Mouse (Mus musculus) embryonic facial prominence, embryonic 10.5 days (tissue): ENCODE measurements around the gene Sdc4. TPM values are rescaled to one million over a fixed set of nuclear protein-coding genes. Genes with fewer than 3 reads are reported as not detected.

Source experiments
- DNase-seq: peaks from one replicate; pipeline ENCODE4 v3.0.0-alpha.2; 2017; ENCODE audit warnings: low spot score
- H3K27ac ChIP-seq: fragments of 300-500 bp; sonication (generic); replicated peaks from 2 replicates; pipeline ENCODE4 v1.5.1; 2016; ENCODE audit warnings: mild to moderate bottlenecking
- H3K27me3 ChIP-seq: fragments of 300-500 bp; sonication (generic); replicated peaks from 2 replicates; pipeline ENCODE4 v1.6.1; 2016; ENCODE audit warnings: low read depth, mild to moderate bottlenecking; ENCODE audit not compliant: poor library complexity, severe bottlenecking
- H3K36me3 ChIP-seq: fragments of 300-500 bp; sonication (generic); replicated peaks from 2 replicates; pipeline ENCODE4 v1.6.1; 2016; ENCODE audit warnings: mild to moderate bottlenecking, moderate library complexity
- H3K4me1 ChIP-seq: fragments of 300-500 bp; sonication (generic); 2 replicates; pipeline ENCODE4 v1.6.1; 2016
- H3K4me3 ChIP-seq: fragments of 300-500 bp; sonication (generic); 2 replicates; pipeline ENCODE4 v1.5.1; 2016; ENCODE audit warnings: mild to moderate bottlenecking, moderate library complexity
- H3K9me3 ChIP-seq: fragments of 300-500 bp; sonication (generic); 2 replicates; pipeline ENCODE4 v1.6.1; 2016; ENCODE audit warnings: mild to moderate bottlenecking
- WGBS: fragments of 180-500 bp; shearing (Covaris S2); methylation state at CpG from one replicate; pipeline ENCODE4 v1.1.7; 2016; 5-methylcytosine and 5-hydroxymethylcytosine counted together
- polyA plus RNA-seq: library from polyadenylated mRNA; unstranded; fragments of >200 nt; fragmentation: Nextera tagmentation; extraction: Ambion mirVana; gene quantifications from 2 replicates; pipeline ENCODE4 v1.2.1, GENCODE M21; 2016

The Sdc4 gene
- polyA plus RNA-seq, 1 experiment from 2014 or later = 26.0 TPM

- WGBS = 34% methylated on average over 5 of the region's 5 CpGs
These were observed 8.2 kb downstream of the Sdc4 start for GRCm38 (mm10) chr2:164435216-164436090.

GRCm38 (mm10) chr2:164434681-164435080, 9.0 kb downstream of the Sdc4 start:
- Histone ChIP-seq H3K4me1 (peaks cover 85% of the 10 kb centered on the region), H3K27ac (0 out of 2 replicates have a peak overlapping the region, but pooled peaks have one; percentile 57), H3K36me3 (no peaks in the 10 kb centered on the region), H3K9me3 (no peaks in the 10 kb centered on the region), H3K27me3 (peaks cover 32% of the 10 kb centered on the region), H3K4me3 (no peak overlapping the region)
- 84% methylated on average over 3 of the region's 3 CpGs for WGBS
- no peak for DNase-seq

More at GRCm38 (mm10) chr2:164435216-164436090, 8.2 kb downstream of the Sdc4 start:
- H3K9me3 ChIP-seq = no peaks in the 10 kb centered on the region
- peaks cover 28% of the 10 kb centered on the region for H3K27me3 ChIP-seq
- no peak for DNase-seq
- H3K4me3 ChIP-seq = 0 out of 2 replicates have a peak overlapping the region, but pooled peaks have one; percentile 29
- H3K27ac ChIP-seq = peak overlapping the region; percentile 73
- peaks cover 85% of the 10 kb centered on the region for H3K4me1 ChIP-seq
- no peaks in the 10 kb centered on the region for H3K36me3 ChIP-seq

DNA sequence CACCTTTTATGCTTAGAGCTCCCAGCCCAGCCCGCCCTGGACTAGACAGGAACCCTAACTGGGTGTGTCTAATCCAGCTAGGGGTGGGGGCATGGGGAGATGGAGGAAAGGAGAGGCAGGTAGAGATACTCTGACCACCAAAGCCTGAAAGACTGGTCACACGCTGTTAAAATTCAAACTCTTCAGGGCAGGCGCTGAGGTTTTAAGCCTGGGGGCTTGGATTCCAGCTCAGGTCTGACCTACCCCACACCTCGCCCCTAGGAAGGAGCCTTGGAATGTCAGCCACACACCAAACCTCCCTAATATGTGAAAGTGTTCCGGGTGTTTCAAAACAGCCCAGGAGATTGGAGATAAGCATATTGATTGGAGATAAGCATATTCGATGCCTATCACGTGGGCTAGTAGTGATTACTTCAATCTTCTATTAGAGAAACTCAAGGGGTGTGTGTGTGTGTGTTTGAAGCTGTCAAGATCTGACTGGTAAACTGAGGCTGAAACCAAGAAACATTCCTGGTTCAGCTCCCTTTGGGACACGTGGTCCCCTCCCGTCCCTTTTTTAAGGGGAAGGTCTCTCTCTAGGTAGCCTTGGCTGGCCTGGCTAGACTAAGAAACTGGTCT, 10.3 kb downstream of the Sdc4 start:
- no peak for DNase-seq
- Histone ChIP-seq H3K36me3 (peaks cover 7% of the 10 kb centered on the region), H3K27me3 (peaks cover 44% of the 10 kb centered on the region), H3K4me3 (no peak overlapping the region), H3K4me1 (peaks cover 93% of the 10 kb centered on the region), H3K27ac (peak overlapping the region; percentile 78), H3K9me3 (no peaks in the 10 kb centered on the region)
- 71% methylated on average over 9 of the region's 9 CpGs for WGBS

DNA sequence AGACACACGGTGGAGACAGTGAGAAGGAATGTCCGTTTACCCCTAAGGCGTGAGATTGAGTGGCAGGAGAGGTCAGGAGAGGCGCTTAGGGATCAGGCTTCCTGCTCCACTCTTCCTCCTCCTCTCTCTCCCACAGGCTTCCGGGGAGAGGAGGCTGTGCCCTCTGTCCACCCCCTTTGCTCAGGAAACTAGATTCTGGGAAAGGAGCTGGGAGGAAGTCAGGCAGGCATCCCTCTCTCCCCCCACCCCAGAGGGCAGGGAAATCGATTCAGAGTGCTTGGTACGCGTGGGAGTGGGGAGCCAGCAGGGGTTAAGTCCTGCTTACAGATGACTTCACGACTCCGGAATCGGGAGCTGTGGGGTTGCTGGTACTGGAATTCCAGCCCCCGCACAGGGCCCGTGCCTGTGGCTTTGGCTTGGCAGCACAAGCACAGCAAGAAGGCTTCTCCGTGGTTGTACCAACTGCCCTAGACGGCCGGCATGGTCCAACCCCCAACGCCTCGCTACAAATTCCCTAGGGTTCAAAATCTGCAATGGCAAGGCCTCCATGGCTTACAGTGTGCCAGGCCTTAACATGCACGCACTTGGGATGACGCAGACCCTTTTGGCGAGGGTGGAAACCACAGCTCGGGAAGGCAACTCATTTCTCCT, 11.0 kb downstream of the Sdc4 start:
- peaks cover 88% of the 10 kb centered on the region for H3K4me1 ChIP-seq
- WGBS = 28% methylated on average over 22 of the region's 22 CpGs
- H3K9me3 ChIP-seq = no peaks in the 10 kb centered on the region
- DNase-seq = peak; percentile 45
- H3K27ac ChIP-seq = peak overlapping the region; percentile 78
- 0 out of 2 replicates have a peak overlapping the region, but pooled peaks have one; percentile 15 for H3K4me3 ChIP-seq
- H3K36me3 ChIP-seq = peaks cover 14% of the 10 kb centered on the region
- H3K27me3 ChIP-seq = peaks cover 51% of the 10 kb centered on the region

- peaks cover 14% of the 10 kb centered on the region for H3K36me3 ChIP-seq
- peak overlapping the region; percentile 78 for H3K27ac ChIP-seq
- 62% methylated on average over 9 of the region's 9 CpGs for WGBS
- H3K9me3 ChIP-seq = no peaks in the 10 kb centered on the region
- H3K27me3 ChIP-seq = peaks cover 54% of the 10 kb centered on the region
- 0 out of 2 replicates have a peak overlapping the region, but pooled peaks have one; percentile 15 for H3K4me3 ChIP-seq
- no peak for DNase-seq
- H3K4me1 ChIP-seq = peaks cover 81% of the 10 kb centered on the region
These were observed 11.8 kb downstream of the Sdc4 start for GRCm38 (mm10) chr2:164431676-164432465.

GRCm38 (mm10) chr2:164430697-164431096, 13.0 kb downstream of the Sdc4 start:
- Histone ChIP-seq H3K4me3 (no peak overlapping the region), H3K4me1 (peaks cover 76% of the 10 kb centered on the region), H3K9me3 (no peaks in the 10 kb centered on the region), H3K36me3 (peaks cover 19% of the 10 kb centered on the region), H3K27ac (peak overlapping the region; percentile 51), H3K27me3 (peaks cover 57% of the 10 kb centered on the region)
- WGBS = 11% methylated on average over 7 of the region's 7 CpGs
- peak; percentile 59 for DNase-seq

- peaks cover 70% of the 10 kb centered on the region for H3K4me1 ChIP-seq
- DNase-seq = no peak
- no peaks in the 10 kb centered on the region for H3K9me3 ChIP-seq
- WGBS = 45% methylated on average over 15 of the region's 15 CpGs
- peaks cover 57% of the 10 kb centered on the region for H3K27me3 ChIP-seq
- no peak overlapping the region for H3K4me3 ChIP-seq
- H3K27ac ChIP-seq = peak overlapping the region; percentile 51; the same call in 1 of the 2 replicates
- peaks cover 22% of the 10 kb centered on the region for H3K36me3 ChIP-seq
These were observed 13.6 kb downstream of the Sdc4 start for GRCm38 (mm10) chr2:164429881-164430615.

DNA sequence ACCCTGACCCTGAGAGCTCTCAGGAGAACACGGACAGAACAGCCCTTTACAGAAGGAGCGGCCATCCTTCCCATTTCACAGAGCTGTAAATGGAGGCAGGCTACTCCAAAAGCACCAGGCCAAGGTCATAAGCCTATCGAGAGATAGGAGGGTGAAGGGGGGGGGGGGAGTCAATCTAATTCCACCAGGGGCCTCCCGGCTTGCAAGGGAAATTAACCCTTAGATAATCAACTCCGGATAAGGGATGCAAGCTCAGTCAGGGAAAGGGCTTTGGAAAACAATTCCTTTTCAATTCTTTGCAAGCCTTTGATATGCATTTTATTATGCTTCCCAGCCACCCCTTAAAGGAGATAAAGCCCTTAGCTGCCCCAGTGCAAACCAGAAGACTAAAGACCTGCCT, 15.2 kb downstream of the Sdc4 start:
- no peak overlapping the region for H3K4me3 ChIP-seq
- 37% methylated on average over 5 of the region's 5 CpGs for WGBS
- peaks cover 51% of the 10 kb centered on the region for H3K27me3 ChIP-seq
- peaks cover 34% of the 10 kb centered on the region for H3K36me3 ChIP-seq
- no peaks in the 10 kb centered on the region for H3K9me3 ChIP-seq
- DNase-seq = no peak
- peaks cover 55% of the 10 kb centered on the region for H3K4me1 ChIP-seq
- H3K27ac ChIP-seq = no peak overlapping the region

- Histone ChIP-seq H3K4me3 (no peak overlapping the region), H3K9me3 (no peaks in the 10 kb centered on the region), H3K4me1 (peaks cover 40% of the 10 kb centered on the region), H3K27ac (no peak overlapping the region), H3K27me3 (peaks cover 41% of the 10 kb centered on the region), H3K36me3 (peaks cover 35% of the 10 kb centered on the region)
- WGBS = 89% methylated on average over 5 of the region's 5 CpGs
- DNase-seq = no peak
These were observed 16.7 kb downstream of the Sdc4 start for GRCm38 (mm10) chr2:164426952-164427351.

DNA sequence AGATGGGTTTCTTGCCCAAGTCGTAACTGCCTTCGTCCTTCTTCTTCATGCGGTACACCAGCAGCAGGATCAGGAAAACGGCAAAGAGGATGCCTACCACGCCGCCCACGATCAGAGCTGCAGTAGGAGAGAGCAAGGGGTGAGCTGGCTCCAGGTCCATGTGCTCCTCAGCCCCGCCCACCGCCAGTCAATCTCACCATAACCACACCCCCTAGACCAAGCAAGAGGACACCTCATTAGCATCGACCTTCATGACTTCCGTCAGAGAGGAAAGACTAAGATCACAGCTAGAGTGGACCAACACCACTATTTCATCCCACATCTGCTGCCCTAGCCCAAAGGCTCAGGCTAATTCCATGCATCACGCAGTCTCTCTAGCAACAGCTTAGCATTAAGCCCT, 17.6 kb downstream of the Sdc4 start:
- Histone ChIP-seq H3K9me3 (no peaks in the 10 kb centered on the region), H3K27me3 (peaks cover 40% of the 10 kb centered on the region), H3K4me3 (0 out of 2 replicates have a peak overlapping the region, but pooled peaks have one; percentile 25), H3K4me1 (peaks cover 32% of the 10 kb centered on the region), H3K27ac (0 out of 2 replicates have a peak overlapping the region, but pooled peaks have one; percentile 12), H3K36me3 (peaks cover 35% of the 10 kb centered on the region)
- no peak for DNase-seq
- WGBS = 28% methylated on average over 12 of the region's 12 CpGs

- no peak for DNase-seq
- H3K4me1 ChIP-seq = peaks cover 25% of the 10 kb centered on the region
These were observed 18.3 kb downstream of the Sdc4 start for GRCm38 (mm10) chr2:164425401-164425800.

More at GRCm38 (mm10) chr2:164425401-164425800, 18.3 kb downstream of the Sdc4 start:
- Histone ChIP-seq H3K36me3 (peaks cover 35% of the 10 kb centered on the region), H3K9me3 (no peaks in the 10 kb centered on the region), H3K4me3 (no peak overlapping the region), H3K27ac (no peak overlapping the region), H3K27me3 (peaks cover 33% of the 10 kb centered on the region)
- WGBS = 89% methylated on average over 5 of the region's 5 CpGs
